Mouse (Mus musculus) stomach, postnatal 0 days (tissue): Measurements from ENCODE around the gene Tdo2.

Source experiments
- CTCF ChIP-seq: IDR thresholded peaks from 2 replicates; pipeline ENCODE4 v1.5.1; 2016; ENCODE audit warnings: antibody characterized with exemption, low read depth, mild to moderate bottlenecking, moderate library complexity
- EP300 ChIP-seq: optimal IDR thresholded peaks from 2 replicates; pipeline ENCODE3; 2016; ENCODE audit warnings: antibody characterized with exemption

DNA sequence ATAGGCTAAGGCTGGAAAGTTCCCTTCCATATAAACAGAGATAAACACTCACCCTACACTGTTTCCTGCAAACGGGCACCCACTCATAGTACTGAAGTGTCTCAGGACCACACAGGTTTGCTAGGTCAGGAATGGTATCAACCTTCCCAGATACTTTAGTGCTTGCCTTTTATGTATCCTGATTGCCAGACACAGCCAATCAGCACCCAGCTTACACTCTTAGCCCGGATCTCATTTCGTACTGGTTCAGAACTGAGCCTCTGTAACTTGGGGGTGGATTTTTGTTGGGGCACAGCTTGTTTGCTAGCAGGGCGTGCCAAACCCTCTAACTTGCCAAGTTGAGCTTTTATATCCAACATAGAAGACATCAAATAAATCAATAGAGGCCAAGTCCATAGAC, 395 bp downstream of the Tdo2 start:
- TF ChIP-seq CTCF (no peak), EP300 (no peak)
